Mouse (Mus musculus): ENCODE measurements around the gene Gm14685.
"Not testable (repeated sequence)": the region's sequence is repeated elsewhere in the genome, so short reads cannot be mapped to it uniquely, and the experiment has no call there.

Gene Gm14685

GRCm38 (mm10) chrX:73116747-73117146 is at the start of gene Gm14685:
Gene Gm14685, plus strand, starts transcription at chrX:73117047.
- in situ Hi-C loops (cut with MboI; ENCODE audit: low sequenced_read_pairs) = not testable (repeated sequence)

- in situ Hi-C loops (cut with MboI; ENCODE audit: low sequenced_read_pairs) = not testable (repeated sequence)
Measured at GRCm38 (mm10) chrX:73082267-73083055, 34.4 kb upstream of the Gm14685 start, which contains the start of gene Xlr4a. Gene Xlr4a, minus strand, starts transcription at chrX:73082478.

GRCm38 (mm10) chrX:73096941-73097508 is 19.8 kb upstream of the Gm14685 start, which contains the start of gene Xlr3a:
Gene Xlr3a, minus strand, starts transcription at chrX:73097095.
- in situ Hi-C loops (cut with MboI; ENCODE audit: low sequenced_read_pairs) = not testable (repeated sequence)

GRCm38 (mm10) chrX:73122859-73123829 is 6.3 kb downstream of the Gm14685 start:
- in situ Hi-C loops (cut with MboI; ENCODE audit: low sequenced_read_pairs) = not testable (repeated sequence)

GRCm38 (mm10) chrX:73143218-73143618 is 26.4 kb downstream of the Gm14685 start:
- in situ Hi-C loops (cut with MboI; ENCODE audit: low sequenced_read_pairs) = not testable (repeated sequence)

GRCm38 (mm10) chrX:73148496-73148895 is 31.6 kb downstream of the Gm14685 start, which contains the start of gene Xlr5b:
Gene Xlr5b, plus strand, starts transcription at chrX:73148796.
- in situ Hi-C loops (cut with MboI; ENCODE audit: low sequenced_read_pairs) = not testable (repeated sequence)

- in situ Hi-C loops (cut with MboI; ENCODE audit: low sequenced_read_pairs) = not testable (repeated sequence)
Measured at GRCm38 (mm10) chrX:73149350-73149749, 32.5 kb downstream of the Gm14685 start, which contains the start of gene DXBay18. Gene DXBay18, minus strand, starts transcription at chrX:73149450.

- in situ Hi-C loops (cut with MboI; ENCODE audit: low sequenced_read_pairs) = not testable (repeated sequence)
Measured at GRCm38 (mm10) chrX:73176889-73177288, 60.0 kb downstream of the Gm14685 start, which contains the start of gene Spin2d. Gene Spin2d, minus strand, starts transcription at chrX:73176989.

Data from CH12F3 (cell line).